Mouse (Mus musculus) embryonic facial prominence, embryonic 14.5 days (tissue): ENCODE data around the gene Olfr1033. TPM values are rescaled to one million over a fixed set of nuclear protein-coding genes. Genes with fewer than 3 reads are reported as not detected.
"Not testable (repeated sequence)": the region's sequence is repeated elsewhere in the genome, so short reads cannot be mapped to it uniquely, and the experiment has no call there.

ENCODE experiments used
- ATAC-seq: fragments of 200-750 bp; cut with Nextera tagmentation; 2 replicates; pipeline ENCODE4 v1.8.0; 2017; ENCODE audit warnings: low read depth, moderate number of reproducible peaks, moderate TSS enrichment
- DNase-seq: peaks from one replicate; pipeline ENCODE4 v3.0.0-alpha.2; 2015; ENCODE audit warnings: low spot score
- H3K27ac ChIP-seq: fragments of 300-500 bp; sonication (generic); replicated peaks from 2 replicates; pipeline ENCODE4 v1.5.1; 2014; ENCODE audit warnings: low read depth, mild to moderate bottlenecking, low read length, moderate library complexity
- H3K27me3 ChIP-seq: fragments of 300-500 bp; sonication (generic); replicated peaks from 2 replicates; pipeline ENCODE4 v1.6.1; 2014; ENCODE audit warnings: low read length; ENCODE audit not compliant: control insufficient read depth, insufficient read depth
- H3K36me3 ChIP-seq: fragments of 300-500 bp; sonication (generic); 2 replicates; pipeline ENCODE4 v1.6.1; 2014; ENCODE audit warnings: low read length, mixed read lengths; ENCODE audit not compliant: control insufficient read depth, insufficient read depth
- H3K4me1 ChIP-seq: fragments of 300-500 bp; sonication (generic); 2 replicates; pipeline ENCODE4 v1.6.1; 2014; ENCODE audit warnings: antibody characterized with exemption, low read length; ENCODE audit not compliant: control insufficient read depth, insufficient read depth
- H3K4me2 ChIP-seq: fragments of 300-500 bp; sonication (generic); 2 replicates; pipeline ENCODE4 v1.6.1; 2014; ENCODE audit warnings: low read depth, mild to moderate bottlenecking, low read length, moderate library complexity, mixed read lengths
- H3K4me3 ChIP-seq: fragments of 300-500 bp; sonication (generic); 2 replicates; pipeline ENCODE4 v1.5.1; 2014; ENCODE audit warnings: low read depth, mild to moderate bottlenecking, low read length
- H3K9ac ChIP-seq: fragments of 300-500 bp; sonication (generic); 2 replicates; pipeline ENCODE4 v1.6.1; 2014; ENCODE audit warnings: low read depth, mild to moderate bottlenecking, low read length, moderate library complexity, mixed read lengths
- H3K9me3 ChIP-seq: fragments of 300-500 bp; sonication (generic); 2 replicates; pipeline ENCODE4 v1.6.1; 2016; ENCODE audit warnings: low read length; ENCODE audit not compliant: control insufficient read depth
- WGBS: fragments of 180-500 bp; shearing (Covaris S2); extraction: QIAGEN DNeasy Blood & Tissue Kit; methylation state at CpG from one replicate; pipeline ENCODE4 v1.1.7; 2014; 5-methylcytosine and 5-hydroxymethylcytosine counted together
- polyA plus RNA-seq: library from polyadenylated mRNA; unstranded; fragments of >200 nt; fragmentation: Nextera tagmentation; extraction: Ambion mirVana; gene quantifications from 2 replicates; pipeline ENCODE4 v1.2.1, GENCODE M21; 2014

The Olfr1033 gene
- polyA plus RNA-seq, 1 experiment from 2014 or later = 2.2 TPM

- H3K27ac ChIP-seq = no peak overlapping the region
- H3K9me3 ChIP-seq = no peaks in the 10 kb centered on the region
- 93% methylated on average over 8 of the region's 8 CpGs for WGBS
- DNase-seq = no peak
- no peak overlapping the region for H3K4me2 ChIP-seq
- H3K4me3 ChIP-seq = no peak overlapping the region
- no peak overlapping the region for H3K9ac ChIP-seq
- H3K27me3 ChIP-seq = no peaks in the 10 kb centered on the region
- no peak for ATAC-seq
- no peaks in the 10 kb centered on the region for H3K36me3 ChIP-seq
- H3K4me1 ChIP-seq = no peaks in the 10 kb centered on the region
These were observed 49.8 kb downstream of the Olfr1033 start for GRCm38 (mm10) chr2:86070189-86070588.

DNA sequence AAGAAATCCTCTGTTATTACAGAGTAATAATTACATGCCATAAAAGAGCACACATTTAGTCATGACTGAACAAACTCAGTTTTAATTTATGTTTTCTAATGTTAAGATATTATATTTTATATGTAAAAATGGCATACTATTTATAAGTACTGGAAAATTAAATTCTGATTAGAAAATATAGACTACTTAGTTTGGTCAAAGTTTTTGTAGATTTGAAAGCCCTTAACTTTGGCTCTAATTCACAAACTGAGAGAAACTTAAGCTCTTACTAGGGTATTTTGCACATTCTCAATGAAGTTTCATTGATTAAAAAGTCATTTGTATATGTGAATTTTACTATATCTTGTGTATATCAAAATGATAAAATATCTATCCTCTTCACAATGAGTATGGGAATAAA is 53.3 kb downstream of the Olfr1033 start, which contains the start of gene Olfr1036:
TSS of gene Olfr1036 (plus strand) at position 301 of the 400 bp plus-strand sequence.
- H3K27me3 ChIP-seq, H3K9me3 ChIP-seq, H3K4me3 ChIP-seq, H3K36me3 ChIP-seq, ATAC-seq, H3K4me1 ChIP-seq, H3K27ac ChIP-seq, DNase-seq, H3K4me2 ChIP-seq, H3K9ac ChIP-seq: not testable (repeated sequence)

DNA sequence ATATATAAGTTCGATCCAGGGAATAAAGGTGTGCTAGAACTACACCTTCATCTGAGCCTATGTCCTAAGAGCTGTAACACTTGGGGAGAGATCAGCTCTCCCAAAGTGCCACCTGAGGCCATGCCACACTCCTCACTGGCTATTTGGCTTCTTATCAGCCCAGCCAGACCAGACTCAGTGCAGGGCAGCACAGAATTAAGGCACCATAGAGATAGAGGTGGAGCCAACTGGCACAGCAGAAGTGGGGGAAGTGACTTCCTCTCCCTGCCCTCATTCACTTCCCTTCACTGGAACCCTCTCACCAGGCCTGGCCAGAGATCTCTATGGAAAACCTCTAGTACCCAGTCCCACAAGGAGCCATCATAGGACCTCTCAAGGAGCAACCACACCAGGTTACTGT is 60.0 kb downstream of the Olfr1033 start:
- H3K27ac ChIP-seq, H3K27me3 ChIP-seq, H3K4me2 ChIP-seq, ATAC-seq, H3K4me3 ChIP-seq, H3K9me3 ChIP-seq, H3K9ac ChIP-seq, H3K36me3 ChIP-seq, H3K4me1 ChIP-seq, DNase-seq: not testable (repeated sequence)
- 100% methylated on average over 1 of the region's 1 CpGs for WGBS

DNA sequence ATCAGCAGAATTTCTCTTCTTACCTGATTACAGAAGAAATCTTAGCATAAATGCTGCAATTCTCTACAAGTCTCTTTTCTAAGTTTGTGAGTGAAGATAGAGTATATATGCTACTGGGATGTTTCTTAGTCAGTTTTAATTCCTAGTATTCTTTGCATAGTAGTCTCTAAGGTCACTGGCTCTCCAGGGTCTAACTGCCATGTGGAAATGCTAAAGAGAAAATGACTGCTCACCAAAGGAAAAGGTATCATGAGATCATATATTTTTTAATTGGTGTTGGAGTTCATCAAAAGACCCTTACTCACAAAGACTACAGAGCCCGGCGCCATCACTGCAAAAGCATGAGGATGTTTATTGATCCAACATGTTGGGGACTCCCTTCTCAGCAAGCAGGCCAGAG is 66.9 kb downstream of the Olfr1033 start, which contains the start of gene Olfr1037:
TSS of gene Olfr1037 (minus strand) at position 101 of the 400 bp plus-strand sequence.
- H3K4me3 ChIP-seq = no peak within 1 kb of the TSS
- ATAC-seq (no peak), DNase-seq (no peak)
- no peaks in the 10 kb centered on the region for H3K4me1 ChIP-seq
- whole genome bisulfite sequencing = 90% methylated on average over 2 of the region's 2 CpGs
- H3K4me2 ChIP-seq = no peak within 1 kb of the TSS
- H3K27ac ChIP-seq = no peak within 1 kb of the TSS
- no peaks in the 10 kb centered on the region for H3K27me3 ChIP-seq
- no peaks in the 10 kb centered on the region for H3K9me3 ChIP-seq
- no peak within 1 kb of the TSS for H3K9ac ChIP-seq
- no peaks in the 10 kb centered on the region for H3K36me3 ChIP-seq

Other genes starting within 250 kb of the Olfr1033 start
- gene Olfr1014, start 247.9 kb upstream of the Olfr1033 start, polyA plus RNA-seq = 0.10 TPM in 1 of 2 replicates, not detected in the other
- gene Olfr1015, start 238.6 kb upstream of the Olfr1033 start, polyA plus RNA-seq = 0.17 and 0.22 TPM in 2 replicates
- 0.13 and 0.22 TPM in 2 replicates for gene Olfr1016, start 218.1 kb upstream of the Olfr1033 start, polyA plus RNA-seq
- not detected in 2 replicates for gene Olfr1018, start 202.2 kb upstream of the Olfr1033 start, polyA plus RNA-seq
- gene Olfr1019, start 175.2 kb upstream of the Olfr1033 start, polyA plus RNA-seq = not detected in 2 replicates
- not detected in 2 replicates for gene Olfr1020, start 173.6 kb upstream of the Olfr1033 start, polyA plus RNA-seq
- not detected in 2 replicates for gene Olfr1022, start 152.0 kb upstream of the Olfr1033 start, polyA plus RNA-seq
- gene Olfr1023, start 135.0 kb upstream of the Olfr1033 start, polyA plus RNA-seq = not detected in 2 replicates
- gene Olfr1024, start 115.6 kb upstream of the Olfr1033 start, polyA plus RNA-seq = not detected in 2 replicates
- gene Olfr1025-ps1, start 105.4 kb upstream of the Olfr1033 start, polyA plus RNA-seq = 0.14 and 0.50 TPM in 2 replicates
- gene Olfr1026, start 99.1 kb upstream of the Olfr1033 start, polyA plus RNA-seq = 0.13 TPM in 1 of 2 replicates, not detected in the other
- gene Olfr1028, start 70.2 kb upstream of the Olfr1033 start, polyA plus RNA-seq = not detected in 2 replicates
- not detected in 2 replicates for gene Olfr1029, start 46.7 kb upstream of the Olfr1033 start, polyA plus RNA-seq
- 0.07 TPM in 1 of 2 replicates, not detected in the other for gene Olfr1030, start 41.4 kb upstream of the Olfr1033 start, polyA plus RNA-seq
- gene Olfr1031, start 30.3 kb upstream of the Olfr1033 start, polyA plus RNA-seq = 0.22 TPM in 1 of 2 replicates, not detected in the other
- not detected in 2 replicates for gene Olfr1032, start 15.1 kb upstream of the Olfr1033 start, polyA plus RNA-seq
- 0.04 TPM in 2 replicates for gene Olfr1034, start 25.2 kb downstream of the Olfr1033 start, polyA plus RNA-seq
- not detected in 2 replicates for gene Olfr1036, start 53.4 kb downstream of the Olfr1033 start, polyA plus RNA-seq
- gene Olfr1037, start 66.8 kb downstream of the Olfr1033 start, polyA plus RNA-seq = not detected in 2 replicates
- not detected in 2 replicates for gene Olfr1039, start 115.3 kb downstream of the Olfr1033 start, polyA plus RNA-seq
- gene Olfr1040, start 126.1 kb downstream of the Olfr1033 start, polyA plus RNA-seq = not detected in 2 replicates
- gene Olfr1042, start 141.2 kb downstream of the Olfr1033 start, polyA plus RNA-seq = not detected in 2 replicates
- gene Olfr1043, start 146.9 kb downstream of the Olfr1033 start, polyA plus RNA-seq = not detected in 2 replicates
- 0.09 TPM in 1 of 2 replicates, not detected in the other for gene Olfr1044, start 157.2 kb downstream of the Olfr1033 start, polyA plus RNA-seq
- not detected in 2 replicates for gene Olfr52, start 165.1 kb downstream of the Olfr1033 start, polyA plus RNA-seq
- gene Olfr1045, start 182.4 kb downstream of the Olfr1033 start, polyA plus RNA-seq = not detected in 2 replicates
- not detected in 2 replicates for gene Olfr1046, start 198.7 kb downstream of the Olfr1033 start, polyA plus RNA-seq
- not detected in 2 replicates for gene Olfr1047, start 210.8 kb downstream of the Olfr1033 start, polyA plus RNA-seq
- 0.29 TPM in 1 of 2 replicates, not detected in the other for gene Olfr1048, start 219.7 kb downstream of the Olfr1033 start, polyA plus RNA-seq
- gene Olfr1049, start 237.7 kb downstream of the Olfr1033 start, polyA plus RNA-seq = not detected in 2 replicates